Mouse (Mus musculus) sigmoid colon, adult 10 weeks (tissue): ENCODE data around the gene Nfya. TPM values are rescaled to one million over a fixed set of nuclear protein-coding genes. Genes with fewer than 3 reads are reported as not detected.

Source experiments
- polyA plus RNA-seq: library from polyadenylated mRNA; stranded (reverse); fragments of 350-450 nt; fragmentation: Illumina TruSeq; extraction: RNeasy Lipid Tissue Mini Kit (QIAGEN cat#74804); gene quantifications from one replicate; pipeline ENCODE4 v1.2.3, GENCODE M21; 2014; ENCODE audit warnings: low read depth, low replicate concordance

The Nfya gene
- polyA plus RNA-seq, result 24.4 TPM

DNA sequence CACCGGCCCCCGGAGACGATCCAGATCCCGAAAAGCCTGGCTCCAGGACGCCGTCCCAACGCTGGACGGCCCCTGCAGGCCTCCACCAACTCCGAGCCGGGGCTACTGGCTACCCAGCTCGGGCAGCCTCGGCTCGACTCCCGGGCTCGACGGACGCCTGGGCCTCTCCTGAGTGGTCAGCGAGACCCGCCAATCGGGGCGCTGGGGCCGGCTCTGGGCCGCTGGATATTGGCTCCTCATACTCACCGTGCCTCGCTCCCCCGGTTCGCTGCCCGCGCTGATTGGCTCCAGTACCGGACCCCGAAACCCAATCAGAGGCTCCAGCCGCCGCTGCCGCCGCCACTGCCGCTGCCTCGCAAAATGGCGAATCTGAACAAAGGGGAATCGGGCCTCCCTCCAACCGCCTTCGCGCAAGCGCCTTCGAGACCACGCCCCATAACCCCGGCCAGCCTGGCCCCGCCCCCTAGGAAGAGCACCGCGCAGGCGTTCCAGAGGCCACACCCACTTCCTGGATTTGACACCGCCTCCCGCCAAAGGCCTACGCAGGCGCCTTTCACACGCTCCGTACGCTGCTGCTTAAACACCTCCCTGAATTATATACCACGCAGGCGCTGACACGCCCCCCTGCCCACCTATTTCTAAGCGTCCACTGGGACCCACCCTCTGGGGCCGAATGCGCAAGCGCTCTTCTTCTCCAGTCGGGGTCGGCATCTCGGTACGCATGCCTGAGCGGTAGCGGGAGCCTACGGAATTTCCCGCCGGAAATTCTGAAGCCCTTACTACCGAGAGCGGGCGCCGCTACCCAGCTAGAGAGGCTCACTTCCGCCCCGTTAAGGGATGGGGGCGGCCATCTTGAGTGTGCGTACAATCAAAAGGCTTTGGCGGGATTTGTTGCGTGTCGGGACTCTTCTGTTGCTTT is at the start of gene Nfya, which contains the start of gene Oard1:
Gene Nfya, minus strand, starts transcription at position 527 of the 919 bp plus-strand sequence.
Gene Oard1, plus strand, starts transcription at position 635 of the 919 bp plus-strand sequence.

GRCm38 (mm10) chr17:48454688-48455087 is 45.0 kb upstream of the Nfya start, which contains the start of gene Unc5cl:
Unc5cl (plus strand) TSS chr17:48454901.

GRCm38 (mm10) chr17:48451353-48451675 is 41.6 kb upstream of the Nfya start, which contains the start of gene Tspo2:
Tspo2 (minus strand) TSS chr17:48451522.

DNA sequence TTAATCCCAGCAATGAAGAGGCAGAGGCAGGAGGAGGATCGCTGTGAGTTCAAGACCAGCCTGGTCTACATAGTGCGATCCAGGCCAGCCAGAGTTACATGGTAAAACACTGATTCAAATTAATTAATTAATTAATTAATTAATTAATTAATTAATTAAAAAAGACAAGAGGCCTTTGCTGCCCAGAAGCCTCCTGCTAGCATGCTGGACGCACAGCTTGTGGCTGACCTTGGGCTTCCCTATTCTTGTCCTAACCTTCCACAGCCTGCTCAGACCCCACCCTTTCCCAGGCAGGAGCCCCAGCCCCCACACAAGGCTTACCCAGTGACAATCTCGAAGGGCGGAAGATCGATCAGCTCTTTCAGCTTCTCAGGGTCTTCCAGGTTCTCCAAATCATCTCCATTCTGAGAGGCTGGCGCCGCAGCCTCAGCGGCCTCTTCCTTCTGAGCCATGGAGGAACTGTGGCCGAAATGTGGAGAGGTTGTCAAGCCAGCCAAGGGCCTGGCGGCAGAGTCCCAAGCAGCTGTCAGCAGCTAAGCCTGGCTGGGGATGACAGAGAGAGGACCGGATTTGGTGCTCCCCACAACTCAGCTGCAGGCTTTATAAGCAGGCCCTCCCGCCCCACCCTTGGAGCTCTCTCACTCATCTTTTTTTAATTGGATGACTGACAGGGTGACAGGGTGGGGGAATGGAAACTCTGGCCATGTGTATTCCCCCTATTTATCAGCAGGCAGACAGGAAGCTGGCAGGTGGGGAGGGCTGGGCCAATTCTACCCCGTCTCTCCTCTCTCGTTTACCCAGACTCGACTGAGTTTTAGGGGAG is 22.7 kb upstream of the Nfya start, which contains the start of gene Apobec2:
Gene Apobec2, minus strand, starts transcription at position 773 of the 823 bp plus-strand sequence.

GRCm38 (mm10) chr17:48359616-48360015 is 50.1 kb downstream of the Nfya start, which contains the start of gene Treml1:
Treml1 (plus strand) TSS chr17:48359916.

GRCm38 (mm10) chr17:48346231-48346630 is 63.5 kb downstream of the Nfya start, which contains the start of gene Trem2:
Trem2 (plus strand) TSS chr17:48346401.

Other genes with a start within 250 kb of the Nfya start
- 0.47 TPM for gene A530064D06Rik, start 242.6 kb downstream of the Nfya start, polyA plus RNA-seq
- gene Trem1, start 177.1 kb downstream of the Nfya start, polyA plus RNA-seq, result not detected
- gene Trem3, start 162.1 kb downstream of the Nfya start, polyA plus RNA-seq, result not detected
- gene Treml4, start 145.6 kb downstream of the Nfya start, polyA plus RNA-seq, result 0.41 TPM
- gene Treml2, start 110.4 kb downstream of the Nfya start, polyA plus RNA-seq, result 0.79 TPM
- gene B430306N03Rik, start 93.8 kb downstream of the Nfya start, polyA plus RNA-seq, result 0.19 TPM
- gene Trem2, start 63.5 kb downstream of the Nfya start, polyA plus RNA-seq, result 0.13 TPM
- not detected for gene Treml1, start 50.0 kb downstream of the Nfya start, polyA plus RNA-seq
- gene Oard1, start 108 bp upstream of the Nfya start, polyA plus RNA-seq, result 53.9 TPM
- gene Apobec2, start 23.0 kb upstream of the Nfya start, polyA plus RNA-seq, result 2.7 TPM
- gene Tspo2, start 41.6 kb upstream of the Nfya start, polyA plus RNA-seq, result not detected
- 3.2 TPM for gene Unc5cl, start 45.0 kb upstream of the Nfya start, polyA plus RNA-seq